Mouse (Mus musculus): ENCODE results near the gene Thrap3.
A peak's percentile ranks its signal among the peaks of the same experiment; 100 is the strongest.

Thrap3 gene

GRCm38 (mm10) chr4:126146974-126147532 is 55.5 kb downstream of the Thrap3 start:
- DNase-seq (ENCODE audit: low spot score) = no peak

- no peak for DNase-seq (ENCODE audit: low spot score)
Measured at GRCm38 (mm10) chr4:126145396-126145795, 57.2 kb downstream of the Thrap3 start.

GRCm38 (mm10) chr4:126141021-126141420 is 61.5 kb downstream of the Thrap3 start:
- no peak for DNase-seq (ENCODE audit: low spot score)

GRCm38 (mm10) chr4:126137773-126138172 is 64.8 kb downstream of the Thrap3 start:
- no peak for DNase-seq (ENCODE audit: low spot score)

- DNase-seq (ENCODE audit: low spot score) = no peak
Measured at GRCm38 (mm10) chr4:126134639-126135038, 67.9 kb downstream of the Thrap3 start.

GRCm38 (mm10) chr4:126134236-126134635 is 68.3 kb downstream of the Thrap3 start:
- no peak for DNase-seq (ENCODE audit: low spot score)

- DNase-seq (ENCODE audit: low spot score) = no peak
Measured at GRCm38 (mm10) chr4:126132636-126133264, 69.8 kb downstream of the Thrap3 start.

- peak; percentile 51 for DNase-seq (ENCODE audit: low spot score)
Measured at GRCm38 (mm10) chr4:126131290-126132121, 71.1 kb downstream of the Thrap3 start.

- no peak for DNase-seq (ENCODE audit: low spot score)
Measured at GRCm38 (mm10) chr4:126130502-126130901, 72.1 kb downstream of the Thrap3 start.

- no peak for DNase-seq (ENCODE audit: low spot score)
Measured at GRCm38 (mm10) chr4:126123309-126124040, 79.1 kb downstream of the Thrap3 start.

GRCm38 (mm10) chr4:126120506-126120905 is 82.1 kb downstream of the Thrap3 start:
- no peak for DNase-seq (ENCODE audit: low spot score)

GRCm38 (mm10) chr4:126120052-126120451 is 82.5 kb downstream of the Thrap3 start:
- DNase-seq (ENCODE audit: low spot score) = no peak

GRCm38 (mm10) chr4:126119051-126119450 is 83.5 kb downstream of the Thrap3 start:
- no peak for DNase-seq (ENCODE audit: low spot score)

GRCm38 (mm10) chr4:126118651-126119050 is 83.9 kb downstream of the Thrap3 start:
- DNase-seq (ENCODE audit: low spot score) = no peak

GRCm38 (mm10) chr4:126117116-126117515 is 85.4 kb downstream of the Thrap3 start:
- DNase-seq (ENCODE audit: low spot score) = no peak

GRCm38 (mm10) chr4:126115871-126116521 is 86.6 kb downstream of the Thrap3 start:
- no peak for DNase-seq (ENCODE audit: low spot score)

- no peak for DNase-seq (ENCODE audit: low spot score)
Measured at GRCm38 (mm10) chr4:126115411-126115810, 87.1 kb downstream of the Thrap3 start.
